Mouse (Mus musculus) cerebellum, adult 2 months (tissue): ENCODE data around the gene Ntm.

Experiments used
- CTCF ChIP-seq: fragments of 200-500 bp; IDR thresholded peaks from 2 replicates; pipeline ENCODE4 v1.5.1; 2011; ENCODE audit warnings: low read depth, mild to moderate bottlenecking, control low read depth, low read length, moderate library complexity, borderline replicate concordance; ENCODE audit not compliant: insufficient read depth
- POLR2A ChIP-seq: fragments of 200-500 bp; IDR thresholded peaks from 2 replicates; pipeline ENCODE4 v1.6.1; 2011; ENCODE audit warnings: low read length, control low read depth, borderline replicate concordance; ENCODE audit not compliant: insufficient read depth

DNA sequence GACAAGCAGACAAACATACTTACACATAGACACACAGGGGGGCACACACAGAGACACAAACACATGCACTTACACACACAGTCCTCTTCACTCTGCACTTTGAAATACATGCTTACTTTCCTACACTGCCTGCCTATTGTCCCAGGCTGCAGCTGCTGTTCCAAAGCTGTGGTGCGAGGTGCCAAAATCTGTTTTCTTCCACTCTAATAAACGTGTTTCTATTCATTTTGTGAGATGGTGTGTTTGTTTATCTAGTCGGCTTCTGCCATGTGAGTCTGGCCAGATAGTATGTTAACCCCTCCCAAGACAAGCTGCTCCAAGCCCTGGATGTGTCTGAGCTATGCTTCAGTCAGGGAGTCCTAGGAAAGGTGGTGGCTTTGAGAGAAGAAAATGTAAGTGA is 700.1 kb downstream of the Ntm start:
- TF ChIP-seq POLR2A: no peak
- no peak for TF ChIP-seq CTCF
